16 mouse cellular contexts compared by ENCODE assay signal in genomic region chr2:127760014-127760413, GRCm38 (mm10). TPM values are rescaled to one million over a fixed set of nuclear protein-coding genes. Genes with fewer than 3 reads are reported as not detected.
"Had no signal": no experiment of that assay in that cellular context is flagged by ENCODE, and none has a peak within 500 bp of the region (broad histone marks: within the 10 kb centered on the region; RNA-seq: fewer than 3 reads in every experiment).

No protein-coding gene starts in this region.

- H3K36me3 ChIP-seq: liver, embryonic 15.5 days had no signal

- H3K9me3 ChIP-seq: limb, embryonic 13.5 days; liver, embryonic 12.5 days; liver, embryonic 15.5 days; midbrain, embryonic 13.5 days had no signal

- H3K4me3 ChIP-seq: limb, embryonic 13.5 days; liver, embryonic 12.5 days; liver, embryonic 15.5 days; midbrain, embryonic 13.5 days had no signal

- ATAC-seq: intestine, postnatal 0 days; liver, embryonic 12.5 days; midbrain, embryonic 13.5 days had no signal

- H3K27me3 ChIP-seq: limb, embryonic 13.5 days; liver, embryonic 12.5 days; liver, embryonic 15.5 days; midbrain, embryonic 13.5 days had no signal

- H3K4me2 ChIP-seq: limb, embryonic 13.5 days; liver, embryonic 12.5 days; liver, embryonic 15.5 days; midbrain, embryonic 13.5 days had no signal

- DNase-seq: kidney, adult 2 months; kidney, postnatal 10 days; kidney, postnatal 36 days; left cerebral cortex, postnatal 4 days; lung, adult 2 months; lung, postnatal 14 days; lung, postnatal 4 days; thymus, adult 18-20 months; thymus, postnatal 14 days; thymus, postnatal 4 days had no signal

- H3K27ac ChIP-seq: limb, embryonic 13.5 days; liver, embryonic 12.5 days; liver, embryonic 15.5 days; midbrain, embryonic 13.5 days had no signal

- H3K4me1 ChIP-seq: limb, embryonic 13.5 days had no signal

- H3K9ac ChIP-seq: limb, embryonic 13.5 days; liver, embryonic 12.5 days; liver, embryonic 15.5 days; midbrain, embryonic 13.5 days had no signal

RNA-seq across cellular contexts. Expression of gene Mall, which starts 30.3 kb away (rescaled TPM):
- total RNA-seq: megakaryocyte progenitor cell, adult 5-6 weeks had no signal
- polyA plus RNA-seq: liver, embryonic 12.5 days had no signal
